Mouse (Mus musculus) ovary, postnatal 10 days (tissue): ENCODE data around the gene Ripk3.

Experiments used
- DNase-seq: peaks from one replicate; pipeline ENCODE4 v3.0.0; 2022; ENCODE audit warnings: low spot score

Ripk3 gene

DNA sequence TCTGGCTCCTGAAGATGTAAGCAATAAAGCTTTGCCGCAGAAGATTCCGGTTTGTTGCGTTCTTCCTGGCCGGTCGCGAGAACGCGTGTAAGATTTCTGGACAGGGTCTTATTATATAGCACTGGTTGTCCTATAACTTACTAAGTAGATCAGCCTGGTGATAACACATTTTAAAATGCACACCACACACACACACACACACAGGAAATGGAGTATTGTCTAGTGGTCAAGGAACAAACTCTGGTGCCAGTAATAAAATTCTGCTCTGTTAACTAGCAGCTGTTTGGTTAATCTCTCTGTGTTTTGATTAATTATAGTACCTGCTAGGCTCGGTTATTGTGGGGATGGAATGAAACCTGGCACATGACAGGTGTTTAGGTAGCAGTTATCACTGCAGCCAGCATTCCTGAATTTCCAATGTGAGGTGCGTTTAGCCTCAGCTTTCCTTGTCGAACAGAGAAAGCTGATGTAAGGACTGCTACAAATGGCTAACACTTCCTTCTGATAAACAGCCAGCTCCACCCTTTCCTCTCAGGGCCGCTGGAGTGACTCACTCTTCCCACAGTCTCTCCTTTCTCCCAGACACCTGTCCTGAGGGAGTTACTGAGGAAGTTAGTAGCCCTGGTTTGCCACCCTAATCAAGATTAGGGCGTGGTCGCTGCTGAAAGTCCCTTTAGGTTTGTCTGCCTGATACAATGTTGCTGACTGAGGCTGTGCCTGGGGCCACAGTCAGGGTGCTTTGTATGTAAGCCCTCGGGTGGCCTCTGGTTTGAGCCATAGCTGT lies 6.9 kb upstream of the Ripk3 start:
- DNase-seq, result no peak

DNA sequence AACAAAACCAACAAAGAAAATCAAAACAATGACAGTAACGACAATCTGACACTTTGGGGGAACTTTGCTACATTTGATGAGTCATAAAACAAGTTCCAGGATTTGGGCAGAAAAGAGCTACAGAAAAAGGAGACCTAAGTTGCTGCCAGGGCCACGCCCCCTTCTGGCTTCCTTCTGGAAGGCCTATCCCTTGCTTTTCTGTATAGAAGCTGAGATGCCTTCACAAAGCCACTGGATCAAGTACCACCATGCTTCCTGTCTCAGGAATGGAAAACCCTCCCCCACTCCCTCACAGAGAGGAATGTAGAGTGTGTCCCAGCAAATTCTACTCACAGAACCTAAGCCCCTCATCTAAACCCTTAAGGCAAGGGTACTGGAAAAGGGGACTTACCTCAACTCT lies 5.3 kb upstream of the Ripk3 start:
- DNase-seq, result no peak

DNA sequence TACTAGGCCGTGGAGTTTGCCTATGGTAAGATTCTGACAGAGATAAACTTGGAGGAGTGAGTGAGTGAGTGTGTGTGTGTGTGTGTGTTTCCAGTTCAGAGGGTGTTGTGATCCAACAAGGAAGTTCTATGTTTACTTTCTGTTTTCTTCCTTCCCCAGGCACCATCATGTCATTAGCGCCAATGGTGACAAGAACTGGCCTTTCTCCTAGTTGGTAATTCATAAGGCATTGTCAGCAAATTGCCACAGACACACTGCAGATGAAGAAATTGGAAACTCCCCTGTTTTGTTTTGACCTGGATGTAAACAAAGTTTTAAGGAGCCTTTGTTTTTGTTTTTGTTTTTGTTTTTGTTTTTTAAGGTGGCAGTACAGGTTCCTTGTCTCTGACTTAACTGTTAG lies 4.8 kb upstream of the Ripk3 start:
- no peak for DNase-seq

DNA sequence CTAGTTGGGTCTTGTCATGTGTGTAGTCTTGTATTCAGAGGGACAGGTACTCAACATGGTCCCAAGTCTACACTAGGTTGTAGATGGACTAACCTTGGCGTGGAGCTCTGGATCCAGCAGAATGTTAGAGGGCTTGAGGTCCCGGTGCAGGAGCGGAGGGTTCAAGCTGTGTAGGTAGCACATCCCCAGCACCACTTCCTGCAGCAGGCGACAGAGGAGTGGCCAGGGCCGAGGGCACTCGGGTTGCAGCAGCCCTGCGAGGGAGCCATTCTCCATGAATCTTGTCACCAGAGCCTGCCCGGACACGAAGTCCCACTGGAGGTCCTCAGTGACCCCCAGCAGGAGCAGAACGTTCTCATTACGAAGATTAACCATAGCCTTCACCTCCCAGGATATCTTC lies 934 bp downstream of the Ripk3 start:
- peak; percentile 0 for DNase-seq

DNA sequence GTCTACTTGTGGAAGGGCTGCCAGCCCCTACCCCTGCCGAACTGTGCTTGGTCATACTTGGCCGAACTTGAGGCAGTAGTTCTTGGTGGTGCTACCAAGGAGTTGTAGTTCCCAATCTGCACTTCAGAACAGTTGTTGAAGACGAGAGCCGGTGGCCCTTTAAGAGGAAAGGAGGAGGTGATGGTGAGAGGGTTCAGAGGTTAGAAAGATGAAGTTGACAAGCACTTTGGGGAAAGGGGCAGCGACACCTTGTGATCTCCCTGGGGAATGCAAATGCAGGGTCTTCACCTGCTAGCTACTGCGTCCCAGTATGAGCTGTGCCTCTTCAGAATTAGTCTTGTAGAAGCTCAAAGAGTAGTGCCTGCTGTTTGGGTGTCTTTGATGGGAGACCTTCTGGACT lies 3.5 kb downstream of the Ripk3 start:
- DNase-seq, result no peak

DNA sequence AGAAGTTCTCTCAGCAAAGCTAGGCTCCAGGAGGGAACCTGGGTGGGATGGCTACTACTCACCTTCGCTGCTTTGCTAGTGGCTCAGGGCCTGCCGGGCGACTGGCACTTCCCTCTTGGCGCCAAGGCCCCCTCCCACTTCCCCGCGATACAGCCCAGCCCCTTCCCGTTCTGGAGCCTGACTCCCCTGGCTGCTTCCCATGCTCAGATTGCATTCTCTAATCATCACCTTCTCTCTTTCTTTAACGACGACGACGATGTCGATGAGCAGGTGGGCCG lies 4.8 kb downstream of the Ripk3 start, which contains the start of gene Adcy4:
TSS of gene Adcy4 (minus strand) at position 138 of the 278 bp plus-strand sequence.
- peak; percentile 1 for DNase-seq

DNA sequence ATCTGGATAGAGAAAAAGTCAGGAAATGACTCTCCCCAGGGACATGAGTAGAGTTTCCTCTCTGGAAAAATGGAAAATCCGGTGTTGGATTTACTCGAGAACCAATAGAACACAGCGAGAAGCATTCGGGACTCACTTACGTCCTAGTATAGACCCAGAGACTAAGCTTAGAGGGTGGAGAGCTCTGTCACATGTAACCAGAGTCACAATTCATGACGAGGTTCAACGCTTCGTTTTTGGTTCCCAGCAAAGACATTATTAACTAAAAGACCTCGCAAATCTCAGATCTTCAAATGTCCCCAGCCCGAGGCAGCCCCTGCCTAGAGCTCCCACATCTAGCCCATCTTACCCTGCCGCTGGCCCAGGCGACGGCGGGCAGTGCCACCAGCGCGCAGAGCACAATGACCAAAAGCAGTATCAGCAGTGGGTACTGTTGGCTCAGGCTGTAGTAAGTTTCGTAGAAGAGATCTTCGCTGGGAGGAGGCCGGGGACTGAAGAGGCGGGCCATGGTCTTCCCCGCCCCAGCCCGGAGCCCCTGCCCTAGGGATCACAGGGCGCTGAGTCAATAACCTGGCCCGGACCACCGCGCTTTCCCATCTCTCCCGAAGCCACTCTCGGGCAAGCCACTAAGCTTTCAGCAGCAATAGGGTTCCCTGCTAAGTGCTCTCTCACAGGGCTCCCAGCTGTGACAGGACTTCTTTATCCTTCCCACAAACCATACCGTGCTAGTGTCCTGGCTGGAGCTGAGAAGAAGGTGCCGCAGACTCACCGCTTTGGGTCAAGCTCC lies 5.3 kb downstream of the Ripk3 start:
- DNase-seq, result peak; percentile 4

DNA sequence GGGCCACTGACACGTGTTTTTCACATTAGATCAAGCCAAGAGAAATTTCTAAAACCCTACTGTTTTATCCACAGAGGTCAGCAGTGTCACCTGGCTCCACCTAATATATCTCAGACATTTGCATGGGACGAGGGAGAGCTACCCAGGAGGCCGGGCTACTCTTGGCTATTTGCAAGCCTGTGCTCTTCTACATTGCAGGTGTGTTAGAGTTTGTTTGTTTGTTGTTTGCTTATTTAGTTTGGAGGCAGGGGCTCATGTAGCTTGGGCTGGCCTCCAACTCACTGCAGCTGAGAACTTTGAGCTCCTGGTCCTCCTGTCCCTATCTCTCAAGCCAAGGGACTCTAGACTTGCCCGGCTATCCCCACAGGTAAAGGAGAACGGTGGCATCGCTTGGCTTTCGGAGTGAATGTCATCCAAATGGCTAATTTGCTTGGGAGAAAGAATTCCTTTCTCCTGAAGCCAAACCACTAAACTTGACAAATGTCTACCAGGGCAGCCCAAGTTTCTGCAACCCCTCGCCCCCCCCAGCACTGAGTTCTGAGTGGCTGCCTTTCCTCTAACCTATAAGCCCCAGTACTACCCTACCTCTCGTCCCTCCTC lies 6.2 kb downstream of the Ripk3 start:
- DNase-seq, result peak; percentile 0

DNA sequence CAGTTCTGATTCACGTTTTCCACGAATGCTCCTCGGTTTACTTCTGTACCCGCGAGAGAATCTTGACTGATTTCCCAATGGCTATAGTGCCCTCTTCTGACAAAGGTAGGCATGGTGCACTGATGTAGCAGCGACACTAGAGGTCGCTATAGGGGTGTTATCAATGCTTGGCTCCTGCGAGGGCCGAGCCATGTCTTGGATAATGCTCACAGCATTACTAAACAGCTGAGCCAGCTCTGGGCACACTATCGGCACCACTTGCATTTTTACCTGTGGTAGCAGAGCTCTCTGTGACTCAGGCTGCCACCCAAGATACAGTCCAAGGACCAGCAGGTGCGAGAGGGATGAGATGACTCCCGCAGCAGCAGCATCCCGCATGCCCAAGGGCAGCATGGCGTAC lies 7.4 kb downstream of the Ripk3 start:
- no peak for DNase-seq

DNA sequence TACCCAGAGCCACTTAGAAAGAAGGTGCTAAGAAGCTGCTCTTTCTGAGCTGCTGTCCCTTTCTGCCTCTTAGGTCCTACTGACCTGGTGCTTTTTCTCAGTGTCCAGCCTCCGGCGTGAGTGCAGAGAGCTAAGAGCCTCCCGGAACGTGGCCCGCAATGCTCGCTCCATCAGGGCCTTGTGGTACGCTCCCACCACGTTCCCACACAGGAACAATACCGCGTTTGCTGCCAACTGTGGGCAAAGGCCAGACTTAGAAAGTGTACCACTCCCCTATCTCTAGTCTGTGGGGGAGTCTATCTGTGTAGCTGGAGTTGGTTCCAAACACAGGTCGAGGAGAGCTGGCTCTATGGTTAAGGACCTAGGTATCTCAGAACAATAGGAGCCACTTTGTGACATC lies 7.9 kb downstream of the Ripk3 start:
- no peak for DNase-seq

DNA sequence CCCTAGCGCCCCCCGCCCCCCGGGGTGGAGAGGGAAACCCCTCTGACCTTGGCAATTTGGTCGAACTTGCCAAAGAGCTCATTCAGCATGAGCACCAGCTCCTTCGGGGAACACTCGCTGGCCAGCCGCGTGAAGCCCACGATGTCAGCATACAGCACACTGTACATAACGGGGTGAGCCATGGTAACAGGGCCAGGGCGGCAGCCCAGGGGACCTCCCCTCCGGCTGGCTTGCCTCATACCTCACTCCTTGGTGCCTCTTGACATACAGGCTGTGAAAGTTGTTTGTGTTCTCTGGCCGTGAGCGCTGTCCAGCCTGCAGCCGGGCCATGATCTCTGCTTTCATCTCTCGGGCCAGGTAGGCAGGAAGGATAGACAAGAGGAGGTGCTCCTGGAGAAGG lies 9.0 kb downstream of the Ripk3 start:
- DNase-seq, result no peak

DNA sequence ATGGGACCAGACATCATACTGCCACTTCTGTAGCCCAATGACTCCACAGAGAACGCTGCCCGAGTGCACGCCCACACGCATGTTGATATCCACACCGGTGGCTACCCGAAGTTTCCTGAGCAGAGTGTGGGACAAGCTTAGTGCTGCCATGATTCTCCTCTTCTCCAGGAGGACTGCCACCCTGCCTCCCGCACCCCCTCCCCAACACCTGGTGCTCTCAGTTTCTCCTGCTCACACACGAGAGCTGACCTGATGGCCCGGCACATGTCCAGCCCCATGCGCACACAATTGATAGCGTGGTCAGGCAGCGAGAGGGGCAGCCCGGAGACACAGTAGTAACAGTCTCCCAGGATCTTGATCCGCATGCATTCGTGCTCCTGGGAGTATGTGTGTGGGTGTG lies 10.0 kb downstream of the Ripk3 start:
- DNase-seq, result no peak

DNA sequence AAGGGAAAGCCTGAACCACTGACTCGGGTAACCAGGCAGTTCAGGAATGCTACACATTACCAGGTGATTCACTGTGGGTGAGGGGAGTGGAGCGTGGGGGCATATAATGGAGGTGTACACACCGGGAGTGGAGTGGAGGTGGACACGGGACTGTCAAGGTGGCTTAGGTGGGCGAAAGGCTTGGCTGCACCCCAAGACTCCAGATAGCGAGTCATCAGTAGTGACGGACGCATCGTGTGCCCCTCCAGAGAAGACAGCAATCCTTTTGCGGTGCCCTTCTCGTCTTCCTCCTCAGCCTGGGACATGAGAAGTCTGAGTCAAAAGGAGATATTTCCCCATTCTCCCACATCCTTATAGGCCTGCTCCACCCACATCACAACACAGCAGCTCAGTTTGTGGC lies 10.9 kb downstream of the Ripk3 start:
- no peak for DNase-seq

DNA sequence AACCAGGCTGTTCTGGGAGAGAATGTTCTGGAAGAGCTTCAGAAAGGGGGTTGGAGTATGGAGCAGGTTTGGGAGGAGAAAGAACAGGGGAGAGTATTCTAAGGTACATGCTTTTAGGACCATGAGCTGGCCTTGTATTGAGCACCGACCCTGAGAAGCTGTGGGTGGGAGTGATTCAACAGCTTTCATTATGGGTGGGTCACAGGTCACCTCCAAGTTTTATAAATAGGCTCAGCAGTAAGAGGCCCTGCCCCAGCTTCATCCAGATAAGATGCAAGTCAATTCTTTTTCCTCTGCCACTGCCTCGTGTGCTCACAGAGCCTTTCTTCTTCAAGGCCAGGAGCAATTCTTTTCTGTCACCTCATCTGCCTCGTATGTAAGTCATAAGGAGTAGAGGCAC lies 11.5 kb downstream of the Ripk3 start:
- no peak for DNase-seq

DNA sequence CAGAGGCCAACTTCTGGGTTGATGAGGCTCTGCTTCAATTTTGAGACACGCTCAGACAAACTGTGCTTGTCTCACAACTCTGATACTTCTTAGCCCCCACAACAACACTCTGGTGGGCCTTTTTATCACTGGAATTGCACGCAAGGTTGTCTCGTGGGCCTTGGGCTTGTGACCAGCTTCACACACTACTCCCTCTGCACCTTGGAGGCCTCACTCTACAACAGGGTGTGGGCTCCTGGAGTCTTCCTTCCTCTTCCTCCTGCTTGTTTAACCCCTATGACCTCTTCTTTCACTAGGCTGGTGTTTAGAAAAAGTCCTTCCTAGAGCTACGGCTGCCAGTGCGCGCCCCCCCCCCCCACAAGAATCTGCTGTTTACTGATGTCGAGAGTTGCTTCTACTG lies 12.0 kb downstream of the Ripk3 start:
- no peak for DNase-seq

DNA sequence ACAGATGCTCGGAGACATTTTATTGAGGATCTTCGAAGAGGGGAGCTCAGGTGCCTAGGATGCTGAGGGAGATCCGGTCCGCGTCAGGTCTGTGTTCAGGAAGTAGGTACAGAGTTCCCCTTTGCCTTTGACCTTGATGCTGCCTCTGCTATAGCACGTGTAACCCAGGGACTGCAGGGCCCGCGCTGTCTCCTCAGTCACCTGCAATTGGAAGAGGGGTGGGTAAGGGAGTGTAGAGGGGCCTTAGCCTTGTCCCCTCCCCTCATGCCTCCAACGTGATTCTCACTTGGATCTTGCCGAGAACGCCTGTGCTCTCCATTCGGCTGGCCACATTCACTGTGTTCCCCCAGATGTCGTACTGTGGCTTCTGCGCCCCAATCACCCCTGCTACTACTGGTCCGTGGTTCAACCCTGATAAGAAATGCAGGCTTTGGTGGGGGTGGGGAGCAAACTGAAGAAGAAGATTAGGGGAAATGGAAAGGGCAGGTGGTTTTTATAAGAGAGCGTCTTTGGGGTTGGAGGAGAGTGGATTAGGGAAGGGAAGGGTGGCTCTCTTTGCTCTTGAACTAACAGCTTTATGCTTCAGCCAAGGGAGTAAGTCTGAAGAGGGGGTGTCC lies 19.5 kb downstream of the Ripk3 start:
- DNase-seq, result no peak

DNA sequence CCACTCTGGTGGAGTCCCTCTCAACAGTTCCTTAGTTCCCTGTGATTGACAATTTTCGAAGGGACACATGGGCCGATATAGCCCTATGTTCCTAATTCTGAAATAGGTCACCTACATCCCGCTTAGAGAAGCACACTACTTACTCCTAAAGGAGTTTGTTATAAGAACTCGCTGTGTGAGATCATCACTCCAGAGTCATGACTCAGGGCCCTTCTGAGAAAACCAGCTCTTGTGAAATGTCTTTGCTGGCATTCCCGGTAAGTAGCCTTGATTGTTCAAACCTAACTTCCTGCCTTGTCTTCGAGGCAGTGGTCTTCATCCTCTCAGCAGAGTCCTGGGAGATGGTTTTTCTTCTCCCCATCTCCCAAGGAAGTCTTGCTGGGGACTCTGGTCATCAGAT lies 20.1 kb downstream of the Ripk3 start:
- DNase-seq, result no peak

DNA sequence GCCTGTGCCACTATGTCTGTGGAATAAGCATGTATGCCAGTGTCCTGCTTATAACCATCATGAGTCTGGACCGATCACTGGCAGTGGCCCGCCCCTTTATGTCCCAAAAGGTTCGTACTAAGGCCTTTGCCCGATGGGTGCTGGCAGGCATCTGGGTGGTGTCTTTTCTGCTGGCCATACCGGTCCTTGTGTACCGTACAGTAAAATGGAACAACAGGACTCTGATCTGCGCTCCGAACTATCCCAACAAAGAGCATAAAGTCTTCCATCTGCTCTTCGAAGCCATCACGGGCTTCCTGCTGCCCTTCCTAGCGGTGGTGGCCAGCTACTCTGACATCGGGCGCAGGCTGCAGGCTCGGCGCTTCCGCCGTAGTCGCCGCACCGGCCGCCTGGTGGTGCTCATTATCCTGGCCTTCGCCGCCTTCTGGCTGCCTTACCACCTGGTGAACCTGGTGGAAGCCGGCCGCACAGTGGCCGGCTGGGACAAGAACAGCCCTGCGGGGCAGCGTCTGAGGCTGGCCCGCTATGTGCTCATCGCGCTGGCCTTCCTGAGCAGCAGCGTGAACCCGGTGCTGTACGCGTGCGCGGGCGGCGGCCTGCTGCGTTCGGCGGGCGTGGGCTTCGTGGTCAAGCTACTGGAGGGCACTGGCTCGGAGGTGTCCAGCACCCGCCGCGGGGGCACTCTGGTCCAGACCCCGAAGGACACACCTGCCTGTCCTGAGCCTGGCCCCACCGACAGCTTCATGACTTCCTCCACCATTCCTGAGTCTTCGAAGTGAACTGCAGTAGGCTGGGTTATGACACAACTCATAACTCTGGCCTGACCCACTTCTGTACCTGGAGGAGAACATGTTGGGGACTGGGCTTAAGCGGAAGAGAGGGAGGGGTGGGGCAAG lies 20.9 kb downstream of the Ripk3 start:
- DNase-seq, result no peak

DNA sequence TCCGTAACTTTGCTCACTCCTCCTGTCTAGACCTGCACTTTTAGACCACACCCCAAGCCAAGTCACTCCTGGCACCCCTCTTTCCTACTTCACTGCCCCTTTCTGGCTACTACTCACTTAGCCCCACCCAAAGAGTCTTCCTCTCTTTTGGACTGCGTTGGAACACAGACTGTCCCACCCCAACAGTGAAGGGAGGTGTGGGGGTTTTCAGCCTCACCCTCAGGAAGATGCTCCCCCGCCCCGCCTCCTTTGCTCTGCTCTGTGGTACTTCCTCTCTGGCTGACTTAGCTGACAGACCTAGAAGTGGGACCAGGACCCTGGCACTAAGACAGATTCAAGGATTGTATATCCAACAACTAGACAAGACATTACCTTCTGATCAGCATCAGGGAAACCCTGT lies 23.0 kb downstream of the Ripk3 start, which contains the start of gene Ltb4r1:
TSS of gene Ltb4r1 (plus strand) at position 267 of the 400 bp plus-strand sequence.
- DNase-seq, result no peak

DNA sequence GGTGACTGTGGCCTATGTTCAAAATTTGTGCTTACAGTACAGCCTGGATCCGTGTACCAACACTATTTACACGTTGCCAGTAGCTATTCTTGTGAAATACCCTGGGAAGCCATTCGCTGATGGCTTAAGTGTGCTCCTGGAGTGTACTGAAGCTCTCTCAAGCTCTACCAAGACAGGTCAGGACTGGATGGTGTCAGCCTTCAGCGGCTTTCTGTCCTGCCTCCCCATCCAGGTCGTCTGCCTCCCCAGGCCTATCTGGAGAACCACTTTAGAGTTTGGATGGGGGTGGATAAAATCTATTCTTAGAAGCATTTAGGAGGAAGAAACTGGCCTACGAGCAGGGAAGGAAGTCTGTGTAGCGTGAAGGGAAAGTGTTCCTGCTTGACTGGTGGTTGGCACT lies 25.5 kb downstream of the Ripk3 start:
- DNase-seq, result no peak

DNA sequence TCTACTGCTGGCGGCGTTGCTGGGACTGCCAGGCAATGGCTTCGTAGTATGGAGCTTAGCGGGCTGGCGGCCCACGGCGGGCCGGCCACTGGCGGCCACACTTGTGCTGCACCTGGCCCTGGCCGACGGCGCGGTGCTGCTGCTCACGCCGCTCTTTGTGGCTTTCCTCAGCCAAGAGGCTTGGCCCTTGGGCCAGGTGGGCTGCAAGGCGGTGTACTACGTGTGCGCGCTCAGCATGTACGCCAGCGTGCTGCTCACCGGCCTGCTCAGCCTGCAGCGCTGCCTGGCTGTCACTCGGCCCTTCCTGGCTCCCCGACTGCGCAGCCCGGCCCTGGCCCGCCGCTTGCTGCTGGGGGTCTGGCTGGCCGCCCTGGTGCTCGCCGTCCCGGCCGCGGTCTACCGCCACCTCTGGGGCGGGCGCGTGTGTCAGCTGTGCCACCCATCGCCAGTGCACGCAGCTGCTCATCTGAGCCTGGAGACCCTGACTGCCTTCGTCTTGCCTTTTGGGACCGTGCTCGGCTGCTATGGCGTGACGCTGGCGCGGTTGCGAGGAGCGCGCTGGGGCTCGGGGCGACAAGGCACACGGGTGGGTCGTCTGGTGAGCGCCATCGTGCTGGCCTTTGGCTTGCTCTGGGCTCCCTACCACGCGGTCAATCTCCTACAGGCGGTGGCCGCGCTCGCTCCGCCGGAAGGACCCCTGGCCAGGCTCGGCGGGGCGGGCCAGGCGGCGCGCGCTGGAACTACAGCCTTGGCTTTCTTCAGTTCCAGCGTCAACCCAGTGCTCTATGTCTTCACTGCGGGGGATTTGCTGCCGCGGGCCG lies 26.5 kb downstream of the Ripk3 start:
- DNase-seq, result peak; percentile 47
